Mouse (Mus musculus) liver, embryonic 14.5 days (tissue): ENCODE measurements around the gene Gpc4.

ENCODE experiments used
- CTCF ChIP-seq: IDR thresholded peaks from 2 replicates; pipeline ENCODE4 v1.5.1; 2016; ENCODE audit warnings: antibody characterized with exemption, low read depth, control low read depth
- EP300 ChIP-seq: IDR thresholded peaks from 2 replicates; pipeline ENCODE4 v1.6.1; 2016; ENCODE audit warnings: antibody characterized with exemption, low read depth

DNA sequence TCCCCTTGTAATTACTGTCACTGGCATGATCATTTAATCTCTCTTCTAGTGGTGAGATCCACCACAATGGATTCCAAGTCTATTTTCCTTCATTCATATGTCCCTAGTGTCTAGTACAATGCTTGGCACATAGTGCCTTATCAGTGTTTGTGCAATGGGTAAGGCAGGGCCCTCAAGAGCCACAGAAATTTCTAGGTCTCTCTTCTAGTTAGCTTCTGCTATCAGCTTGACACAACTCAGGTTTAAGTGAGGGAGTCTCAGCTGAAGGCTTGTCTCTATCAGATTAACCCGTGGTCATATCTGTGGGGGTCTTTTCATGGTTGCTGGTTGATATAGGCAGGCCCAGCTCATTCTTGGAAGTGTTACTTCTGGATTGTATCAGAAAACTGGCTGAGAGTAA, 125.2 kb downstream of the Gpc4 start:
- TF ChIP-seq CTCF (no peak), EP300 (no peak)
